Mouse (Mus musculus) neural tube, embryonic 15.5 days (tissue): ENCODE results near the gene Polr2a. TPM values are rescaled to one million over a fixed set of nuclear protein-coding genes. Genes with fewer than 3 reads are reported as not detected.
"Not testable (repeated sequence)": the region's sequence is repeated elsewhere in the genome, so short reads cannot be mapped to it uniquely, and the experiment has no call there.

Source experiments
- ATAC-seq: fragments of 200-750 bp; cut with Nextera tagmentation; 2 replicates; pipeline ENCODE4 v1.8.0; 2017; ENCODE audit warnings: mild to moderate bottlenecking, moderate TSS enrichment, moderate library complexity; ENCODE audit not compliant: low FRiP score
- H3K27ac ChIP-seq: fragments of 300-500 bp; sonication (generic); replicated peaks from 2 replicates; pipeline ENCODE4 v1.5.1; 2015; ENCODE audit warnings: mild to moderate bottlenecking, inconsistent platforms
- H3K27me3 ChIP-seq: fragments of 300-500 bp; sonication (generic); replicated peaks from 2 replicates; pipeline ENCODE4 v1.6.1; 2015; ENCODE audit warnings: inconsistent platforms
- H3K36me3 ChIP-seq: fragments of 300-500 bp; sonication (generic); 2 replicates; pipeline ENCODE4 v1.6.1; 2015; ENCODE audit warnings: inconsistent platforms
- H3K4me1 ChIP-seq: fragments of 300-500 bp; sonication (generic); 2 replicates; pipeline ENCODE4 v1.6.1; 2015; ENCODE audit warnings: inconsistent platforms
- H3K4me2 ChIP-seq: fragments of 300-500 bp; sonication (generic); 2 replicates; pipeline ENCODE4 v1.6.1; 2015; ENCODE audit warnings: inconsistent platforms, mild to moderate bottlenecking, moderate library complexity
- H3K4me3 ChIP-seq: fragments of 300-500 bp; sonication (generic); replicated peaks from 2 replicates; pipeline ENCODE4 v1.5.1; 2015; ENCODE audit warnings: mild to moderate bottlenecking, inconsistent platforms
- H3K9ac ChIP-seq: fragments of 300-500 bp; sonication (generic); replicated peaks from 2 replicates; pipeline ENCODE4 v1.6.1; 2015; ENCODE audit warnings: mild to moderate bottlenecking, inconsistent platforms
- H3K9me3 ChIP-seq: fragments of 300-500 bp; sonication (generic); replicated peaks from 2 replicates; pipeline ENCODE4 v1.6.1; 2016; ENCODE audit warnings: inconsistent platforms
- WGBS: fragments of 180-500 bp; shearing (Covaris S2); methylation state at CpG from one replicate; pipeline ENCODE4 v1.1.7; 2015; ENCODE audit warnings: mixed read lengths; 5-methylcytosine and 5-hydroxymethylcytosine counted together
- polyA plus RNA-seq: library from polyadenylated mRNA; unstranded; fragments of >200 nt; fragmentation: Nextera tagmentation; extraction: Ambion mirVana; gene quantifications from 2 replicates; pipeline ENCODE4 v1.2.1, GENCODE M21; 2015

Gene Polr2a
- polyA plus RNA-seq, 1 experiment from 2014 or later, result 13.2 TPM

DNA sequence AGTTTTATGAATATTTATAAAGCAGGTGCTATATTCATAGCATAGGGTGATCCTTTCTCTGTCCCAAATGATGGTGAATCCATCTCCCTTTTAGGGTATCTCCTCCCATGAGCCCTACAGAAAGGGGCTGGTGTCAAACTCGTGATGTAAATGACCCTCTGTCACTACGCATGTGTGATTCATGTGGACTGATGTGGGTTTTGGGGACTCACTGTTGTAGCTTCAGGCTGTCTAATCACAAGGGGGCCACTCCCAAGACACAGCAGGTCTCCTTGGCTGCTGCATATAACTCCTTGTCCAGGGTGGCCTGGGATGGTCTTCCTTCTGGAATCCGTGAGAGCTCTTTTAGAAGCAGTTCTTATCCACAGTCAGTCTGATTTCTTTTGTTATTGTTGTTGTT, 48.0 kb downstream of the Polr2a start:
- ATAC-seq, result no peak

GRCm38 (mm10) chr11:69709554-69710446, 48.6 kb downstream of the Polr2a start:
- Histone ChIP-seq H3K4me3 (no peak overlapping the region), H3K36me3 (no peaks in the 10 kb centered on the region), H3K4me1 (0 out of 2 replicates have a peak, but pooled peaks cover 3% of the 10 kb centered on the region), H3K4me2 (no peak overlapping the region), H3K27ac (no peak overlapping the region), H3K9ac (no peak overlapping the region), H3K27me3 (no peaks in the 10 kb centered on the region), H3K9me3 (no peaks in the 10 kb centered on the region)
- 57% methylated on average over 11 of the region's 11 CpGs for WGBS
- no peak for ATAC-seq

More for the DNA sequence above, 48.0 kb downstream of the Polr2a start:
- 67% methylated on average over 3 of the region's 3 CpGs for WGBS
- H3K4me1 ChIP-seq, result 0 out of 2 replicates have a peak, but pooled peaks cover 3% of the 10 kb centered on the region
- no peak overlapping the region for H3K4me3 ChIP-seq
- H3K27ac ChIP-seq, result no peak overlapping the region
- no peak overlapping the region for H3K9ac ChIP-seq
- no peaks in the 10 kb centered on the region for H3K9me3 ChIP-seq
- no peaks in the 10 kb centered on the region for H3K27me3 ChIP-seq
- H3K36me3 ChIP-seq, result no peaks in the 10 kb centered on the region
- no peak overlapping the region for H3K4me2 ChIP-seq

DNA sequence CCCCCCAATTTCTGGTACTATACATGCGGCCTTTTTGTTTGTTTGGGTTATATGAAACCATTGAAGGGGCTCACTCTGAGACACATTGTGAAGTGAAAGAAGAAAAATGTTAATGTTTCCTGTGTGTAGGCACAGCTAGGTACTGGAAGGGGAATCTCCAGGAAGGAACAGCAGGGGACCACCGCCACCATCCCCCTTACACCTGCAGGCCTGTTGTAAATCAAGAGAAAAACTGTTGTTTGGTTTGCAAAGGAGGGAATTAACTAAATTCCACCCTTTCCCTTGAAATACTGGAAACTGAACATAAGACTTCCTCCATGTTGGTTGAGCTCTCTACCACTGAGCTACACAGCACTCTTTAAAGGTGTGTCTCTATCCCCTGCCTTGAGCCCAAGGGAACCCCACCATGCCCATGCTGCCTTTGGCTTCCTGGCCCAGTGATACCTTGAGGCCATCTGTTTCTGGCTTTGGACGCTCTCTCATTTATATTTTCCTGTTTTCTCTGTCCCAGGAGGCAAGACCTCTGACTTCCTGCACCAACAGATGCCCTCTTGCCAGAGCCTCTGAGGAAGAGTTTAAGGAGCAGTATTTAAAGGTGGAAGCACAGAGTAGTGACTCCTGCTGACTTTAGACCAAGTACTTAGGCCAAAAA, 49.7 kb downstream of the Polr2a start:
- H3K27ac ChIP-seq, result no peak overlapping the region
- H3K4me3 ChIP-seq, result no peak overlapping the region
- no peak for ATAC-seq
- WGBS, result 80% methylated on average over 3 of the region's 3 CpGs
- H3K9ac ChIP-seq, result no peak overlapping the region
- H3K36me3 ChIP-seq, result no peaks in the 10 kb centered on the region
- no peaks in the 10 kb centered on the region for H3K27me3 ChIP-seq
- H3K9me3 ChIP-seq, result no peaks in the 10 kb centered on the region
- no peak overlapping the region for H3K4me2 ChIP-seq
- 0 out of 2 replicates have a peak, but pooled peaks cover 3% of the 10 kb centered on the region for H3K4me1 ChIP-seq

DNA sequence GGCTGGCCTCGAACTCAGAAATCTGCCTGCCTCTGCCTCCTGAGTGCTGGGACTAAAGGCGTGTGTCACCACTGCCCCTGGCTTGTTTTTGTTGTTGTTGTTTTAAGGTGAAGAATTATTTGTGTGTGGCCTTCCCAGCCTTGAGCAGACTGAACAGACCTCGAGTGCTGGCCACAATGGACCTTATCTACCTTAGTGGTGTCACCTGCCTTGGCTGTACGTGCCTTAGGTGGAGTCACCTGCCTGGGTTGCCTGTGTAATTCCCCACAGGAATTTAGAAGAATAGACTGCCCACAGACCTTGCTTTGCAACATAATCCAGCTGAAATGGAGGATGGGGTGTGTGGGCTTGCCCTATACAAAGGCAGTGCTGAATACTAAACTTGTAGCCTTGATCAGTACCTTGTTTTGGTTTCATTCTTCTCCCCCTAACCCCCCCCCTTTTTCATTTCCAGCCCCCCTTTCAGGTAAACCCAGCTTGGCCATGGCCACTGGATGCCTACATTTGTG, 50.5 kb downstream of the Polr2a start:
- Histone ChIP-seq H3K9me3 (no peaks in the 10 kb centered on the region), H3K4me1 (0 out of 2 replicates have a peak, but pooled peaks cover 3% of the 10 kb centered on the region), H3K27ac (no peak overlapping the region), H3K4me2 (no peak overlapping the region), H3K9ac (no peak overlapping the region), H3K36me3 (no peaks in the 10 kb centered on the region), H3K27me3 (no peaks in the 10 kb centered on the region), H3K4me3 (no peak overlapping the region)
- WGBS, result 87% methylated on average over 4 of the region's 4 CpGs
- ATAC-seq, result no peak

DNA sequence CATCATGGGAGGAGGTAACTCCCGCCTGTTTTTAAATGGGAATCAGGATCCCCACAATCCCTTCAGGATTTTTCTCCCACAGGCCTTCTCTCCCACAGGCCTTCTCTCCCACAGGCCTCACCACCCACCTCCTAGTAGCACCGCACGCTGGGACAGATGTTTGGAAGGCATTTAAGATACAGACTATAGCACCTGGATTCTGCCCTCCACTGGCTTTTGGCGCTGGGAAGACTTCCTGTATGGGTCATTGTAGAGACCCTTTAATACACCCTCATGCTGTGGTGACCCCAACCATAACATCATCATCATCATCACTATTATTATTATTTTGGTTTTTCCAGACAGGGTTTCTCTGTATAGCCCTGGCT, 51.0 kb downstream of the Polr2a start:
- H3K27ac ChIP-seq, result no peak overlapping the region
- no peak for ATAC-seq
- H3K9me3 ChIP-seq, result no peaks in the 10 kb centered on the region
- H3K4me3 ChIP-seq, result no peak overlapping the region
- H3K4me1 ChIP-seq, result 0 out of 2 replicates have a peak, but pooled peaks cover 3% of the 10 kb centered on the region
- no peaks in the 10 kb centered on the region for H3K36me3 ChIP-seq
- H3K9ac ChIP-seq, result no peak overlapping the region
- 88% methylated on average over 4 of the region's 4 CpGs for WGBS
- no peaks in the 10 kb centered on the region for H3K27me3 ChIP-seq
- no peak overlapping the region for H3K4me2 ChIP-seq

DNA sequence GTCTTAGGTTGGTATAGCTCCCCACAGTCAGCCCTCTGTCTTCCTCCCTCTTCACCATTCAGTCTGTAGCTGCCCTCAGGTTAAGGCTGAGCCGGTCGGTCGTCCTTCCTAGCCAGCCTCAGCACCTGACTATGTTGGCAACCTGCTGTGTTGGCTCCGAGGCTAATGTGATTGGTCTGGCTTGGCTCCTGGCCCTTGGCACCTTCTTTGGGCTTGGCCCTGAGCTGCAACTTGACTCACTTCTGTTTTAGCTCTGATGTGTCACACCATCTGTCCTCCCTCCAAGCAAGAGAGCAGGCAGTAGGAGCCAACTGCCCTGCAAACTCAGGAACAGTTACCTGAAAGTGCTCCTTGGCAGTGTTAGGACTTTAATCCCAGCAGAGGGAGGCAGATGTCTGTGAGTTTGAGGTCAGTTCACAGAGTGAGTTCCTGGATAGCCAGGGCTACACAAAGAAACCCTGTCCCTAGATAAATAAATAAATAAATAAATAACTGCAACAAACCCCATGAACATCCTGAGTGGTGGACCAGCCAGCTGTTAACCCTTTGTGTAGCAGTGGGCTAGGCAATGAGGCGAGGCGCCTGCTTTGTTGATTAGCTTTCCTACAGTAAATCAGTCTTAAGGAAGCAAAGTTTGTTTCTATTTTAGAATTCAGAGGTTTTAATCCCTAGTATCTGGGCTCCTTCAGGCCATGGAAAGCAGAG, 51.5 kb downstream of the Polr2a start:
- Histone ChIP-seq H3K4me3 (no peak overlapping the region), H3K36me3 (no peaks in the 10 kb centered on the region), H3K4me1 (0 out of 2 replicates have a peak, but pooled peaks cover 3% of the 10 kb centered on the region), H3K27ac (no peak overlapping the region), H3K4me2 (no peak overlapping the region), H3K27me3 (no peaks in the 10 kb centered on the region), H3K9me3 (no peaks in the 10 kb centered on the region), H3K9ac (no peak overlapping the region)
- WGBS, result 48% methylated on average over 6 of the region's 6 CpGs
- no peak for ATAC-seq

DNA sequence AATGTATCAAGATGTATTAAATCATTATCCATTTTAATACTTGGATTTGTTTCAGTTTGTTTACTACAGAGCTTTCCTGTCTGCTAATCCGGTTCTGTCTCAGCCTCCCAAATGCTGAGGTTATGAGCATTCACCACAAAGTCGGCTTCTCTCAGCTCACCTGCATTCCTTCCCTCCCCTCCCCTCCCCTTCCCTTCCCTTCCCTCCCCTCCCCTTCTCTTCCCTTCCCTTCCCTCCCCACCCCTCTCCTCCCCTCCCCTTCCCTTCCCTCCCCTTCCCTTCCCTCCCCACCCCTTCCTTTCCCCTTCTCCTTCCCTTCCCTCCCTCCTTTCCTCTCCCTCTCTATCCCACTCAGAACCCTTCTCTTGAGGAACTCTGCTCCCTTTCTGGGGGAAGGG, 53.8 kb downstream of the Polr2a start:
- no peaks in the 10 kb centered on the region for H3K27me3 ChIP-seq
- no peak overlapping the region for H3K4me2 ChIP-seq
- 55% methylated on average over 2 of the region's 2 CpGs for WGBS
- no peaks in the 10 kb centered on the region for H3K36me3 ChIP-seq
- H3K9ac ChIP-seq, result no peak overlapping the region
- ATAC-seq, result no peak
- H3K4me3 ChIP-seq, result no peak overlapping the region
- no peak overlapping the region for H3K27ac ChIP-seq
- H3K9me3 ChIP-seq, result no peaks in the 10 kb centered on the region
- 0 out of 2 replicates have a peak, but pooled peaks cover 3% of the 10 kb centered on the region for H3K4me1 ChIP-seq

DNA sequence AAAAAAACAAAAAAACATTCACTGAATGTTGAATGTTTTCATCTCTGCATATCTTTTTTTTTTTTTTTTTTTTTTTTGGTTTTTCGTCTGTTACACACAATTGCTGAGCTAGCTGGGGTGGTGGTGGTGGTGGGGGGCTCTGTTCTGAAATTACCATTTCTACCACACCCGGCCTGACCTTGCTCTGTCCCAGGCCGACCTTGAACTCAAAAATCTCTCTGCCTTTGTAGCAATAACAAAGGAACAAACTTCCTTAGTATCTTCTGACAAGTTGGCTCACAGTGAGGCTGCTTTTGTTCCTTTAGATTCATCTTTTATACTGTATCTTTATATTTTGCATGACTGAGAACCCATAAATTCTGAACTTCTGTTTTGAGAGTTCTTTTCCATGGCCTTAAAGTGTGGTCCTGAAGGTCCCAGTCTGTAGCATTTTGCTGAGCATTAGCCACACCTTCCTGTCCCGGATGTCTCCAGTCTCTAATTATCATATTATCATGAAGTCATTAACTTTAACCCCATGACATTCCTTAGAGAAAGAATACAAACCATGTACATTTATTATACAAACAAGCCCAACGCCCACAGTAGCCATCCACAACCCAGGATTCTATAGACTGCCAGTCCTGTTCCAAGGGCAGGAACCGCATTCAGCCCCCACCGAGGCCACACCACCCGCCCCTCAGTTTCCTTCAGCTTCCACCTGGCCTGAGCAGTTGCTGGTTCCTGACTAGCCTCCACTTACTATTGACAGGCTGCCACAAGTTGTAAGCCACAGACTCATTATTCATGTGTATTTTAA, 54.4 kb downstream of the Polr2a start:
- no peak overlapping the region for H3K4me2 ChIP-seq
- no peaks in the 10 kb centered on the region for H3K9me3 ChIP-seq
- 73% methylated on average over 8 of the region's 8 CpGs for WGBS
- H3K4me3 ChIP-seq, result no peak overlapping the region
- ATAC-seq, result no peak
- H3K4me1 ChIP-seq, result 0 out of 2 replicates have a peak, but pooled peaks cover 3% of the 10 kb centered on the region
- H3K27me3 ChIP-seq, result no peaks in the 10 kb centered on the region
- no peak overlapping the region for H3K9ac ChIP-seq
- no peaks in the 10 kb centered on the region for H3K36me3 ChIP-seq
- no peak overlapping the region for H3K27ac ChIP-seq

GRCm38 (mm10) chr11:69703381-69703780, 55.1 kb downstream of the Polr2a start:
- ATAC-seq, H3K27ac ChIP-seq, H3K9me3 ChIP-seq, H3K4me1 ChIP-seq, H3K36me3 ChIP-seq, H3K4me2 ChIP-seq, H3K9ac ChIP-seq, H3K27me3 ChIP-seq, H3K4me3 ChIP-seq: not testable (repeated sequence)
- WGBS, result 72% methylated on average over 3 of the region's 3 CpGs

- not testable (repeated sequence) for H3K36me3 ChIP-seq, H3K9me3 ChIP-seq, ATAC-seq, H3K4me3 ChIP-seq, H3K27ac ChIP-seq, H3K9ac ChIP-seq, H3K4me1 ChIP-seq, H3K27me3 ChIP-seq, H3K4me2 ChIP-seq
- WGBS, result 96% methylated on average over 10 of the region's 10 CpGs
Measured at GRCm38 (mm10) chr11:69702886-69703285, 55.6 kb downstream of the Polr2a start.

DNA sequence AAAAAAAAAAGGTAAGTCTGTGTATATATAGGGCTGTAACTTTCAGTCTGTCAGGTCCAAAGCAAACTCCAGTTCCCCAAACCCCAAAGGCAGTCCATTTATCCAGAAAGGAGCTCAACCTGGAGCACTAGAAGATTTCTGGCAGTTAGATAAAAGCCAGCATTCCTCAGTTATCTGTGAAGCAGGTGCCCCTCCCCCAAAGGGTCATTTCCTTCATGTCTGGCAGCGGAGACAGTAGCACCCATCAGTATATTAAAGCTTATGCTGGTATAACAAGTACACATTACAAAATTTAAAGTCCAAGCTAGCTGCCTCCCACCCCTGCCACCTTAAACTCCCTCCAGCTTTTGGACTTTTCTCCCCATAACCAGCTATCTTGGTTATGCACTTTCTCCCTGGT, 58.8 kb downstream of the Polr2a start:
- H3K9me3 ChIP-seq, result no peaks in the 10 kb centered on the region
- H3K9ac ChIP-seq, result no peak overlapping the region
- H3K4me2 ChIP-seq, result no peak overlapping the region
- 84% methylated on average over 1 of the region's 1 CpGs for WGBS
- H3K4me1 ChIP-seq, result peaks cover 15% of the 10 kb centered on the region
- no peaks in the 10 kb centered on the region for H3K27me3 ChIP-seq
- no peak overlapping the region for H3K4me3 ChIP-seq
- no peak overlapping the region for H3K27ac ChIP-seq
- ATAC-seq, result no peak
- no peaks in the 10 kb centered on the region for H3K36me3 ChIP-seq
